Mouse (Mus musculus) right cerebral cortex, adult 18-20 months (tissue): ENCODE measurements around the gene Olfr38.

Experiments
- DNase-seq: peaks from one replicate; pipeline ENCODE4 v3.0.0; 2022; ENCODE audit warnings: mixed read lengths

The Olfr38 gene

DNA sequence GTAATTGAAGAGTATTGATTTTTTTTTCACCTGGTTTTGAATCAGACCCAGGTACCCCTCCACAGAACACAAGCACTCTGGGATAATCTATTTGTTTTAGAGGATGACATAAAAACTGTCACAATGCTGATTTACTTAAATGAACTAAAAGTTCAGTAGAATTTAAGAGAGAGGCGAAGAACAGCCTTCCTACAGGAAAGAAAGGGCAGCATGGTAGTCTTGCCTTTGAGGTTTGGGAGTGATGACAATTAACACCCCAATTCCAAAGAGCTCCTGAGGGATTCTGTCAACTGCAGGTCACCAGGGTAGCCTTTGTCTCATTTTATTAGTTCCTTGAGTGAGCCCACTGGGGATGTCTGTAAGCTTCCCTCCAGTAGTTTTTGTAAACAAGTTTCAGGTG, at the start of gene Olfr38:
Olfr38 (plus strand) TSS at position 301 of the 400 bp plus-strand sequence.
- no peak for DNase-seq

DNA sequence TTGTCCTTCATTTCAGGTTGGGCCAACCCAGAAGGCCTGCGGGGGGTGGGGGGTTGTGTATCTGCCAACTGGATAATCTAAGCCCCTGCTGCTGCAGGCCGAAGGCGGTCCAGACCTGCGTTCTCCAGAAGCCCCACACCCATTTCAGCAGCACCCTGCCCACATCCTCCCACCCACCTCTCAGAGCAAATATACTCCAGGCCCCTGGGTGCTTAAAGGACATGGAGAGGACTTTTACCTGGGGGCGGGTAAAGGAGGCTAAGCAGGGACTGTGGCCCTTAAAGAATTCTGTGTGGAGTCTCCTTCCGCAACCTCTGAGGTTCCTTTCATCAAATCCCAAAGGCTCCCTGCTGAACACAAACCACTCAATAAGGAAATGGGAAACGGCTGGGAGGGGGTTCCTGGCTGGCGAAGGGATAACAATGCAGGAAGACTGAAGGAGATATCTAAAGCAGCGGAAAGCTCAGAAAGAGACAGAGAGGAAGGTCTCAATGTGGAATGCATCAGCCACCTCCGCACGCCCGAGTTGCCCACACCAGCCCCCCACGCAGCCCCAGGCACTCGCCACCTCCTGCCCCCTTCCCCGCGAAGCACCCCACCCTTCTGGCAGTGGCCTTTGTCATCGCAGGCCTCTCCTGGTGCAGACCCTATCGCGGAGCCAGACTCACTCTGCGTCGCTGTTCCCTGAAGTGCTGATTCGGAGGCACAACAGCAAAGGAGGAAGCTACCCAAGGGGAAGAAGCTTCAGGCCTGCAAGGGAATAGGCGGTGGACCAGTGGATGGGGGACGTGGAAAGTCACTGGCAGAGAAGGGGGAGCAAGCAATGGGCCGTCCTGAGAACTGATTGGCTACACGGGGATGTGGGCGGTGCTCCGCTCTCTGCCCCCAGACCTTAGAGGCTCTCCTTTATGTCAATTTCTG, 46.7 kb upstream of the Olfr38 start, which contains the start of gene Tcaf1:
Tcaf1 (minus strand) TSS at position 798 of the 921 bp plus-strand sequence.
- DNase-seq = peak; percentile 94

DNA sequence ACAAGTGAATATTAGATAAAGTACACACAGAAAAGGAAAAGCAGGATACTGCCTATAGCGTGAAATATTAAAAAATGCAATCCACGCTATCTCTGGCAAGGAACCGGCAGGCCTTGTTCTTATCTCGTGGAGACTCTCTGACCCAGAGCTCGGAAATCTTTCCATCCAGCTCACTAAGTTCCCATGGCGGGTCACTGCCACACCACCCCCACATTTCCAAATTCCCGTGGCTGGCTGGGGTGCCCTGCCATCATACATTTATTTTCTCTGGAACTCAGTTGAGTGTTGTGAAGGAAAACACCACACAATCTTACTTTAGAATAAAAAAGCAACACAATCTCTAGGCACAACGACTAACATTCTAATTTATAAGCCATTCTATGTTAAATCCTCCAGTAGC, 41.5 kb upstream of the Olfr38 start:
- DNase-seq = no peak

DNA sequence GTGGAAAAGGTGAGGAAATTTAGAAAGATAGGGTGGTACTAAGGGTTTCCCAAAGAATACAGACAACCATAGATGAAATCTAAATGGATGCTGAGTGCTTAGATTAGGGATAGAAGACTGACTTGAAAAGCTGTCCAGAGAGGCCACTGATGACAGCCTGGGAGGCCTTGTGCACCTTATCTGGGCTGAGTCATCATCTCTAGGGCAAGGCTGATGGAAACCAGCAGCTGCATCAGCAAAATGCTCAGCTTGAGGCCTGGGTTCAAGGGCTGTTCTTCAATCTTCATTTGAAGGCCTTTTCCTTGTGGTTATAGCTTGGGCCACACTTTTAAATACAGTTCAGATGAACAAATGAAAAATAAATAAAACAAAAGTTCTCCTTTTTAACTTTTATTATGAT, 38.2 kb upstream of the Olfr38 start:
- DNase-seq = no peak

DNA sequence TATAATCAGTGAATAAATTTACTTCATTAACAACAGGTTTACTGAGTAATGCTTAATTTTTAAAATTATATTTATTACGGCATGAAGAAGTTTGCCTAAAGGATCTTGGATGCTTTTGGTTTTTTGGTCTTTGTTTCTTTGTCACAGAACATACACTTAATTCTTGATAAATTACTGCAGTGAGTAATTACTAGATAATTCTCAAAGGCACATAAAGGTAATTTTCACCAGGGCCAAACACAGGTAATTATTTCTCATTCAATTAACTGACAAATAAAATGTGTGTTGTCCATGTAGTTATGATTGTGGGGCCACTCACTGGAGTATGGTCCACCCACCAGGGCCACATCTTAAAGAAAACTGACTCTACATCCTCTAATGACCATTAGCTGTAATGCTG, 17.1 kb upstream of the Olfr38 start, which contains the start of gene Olfr453:
Olfr453 (plus strand) TSS at position 301 of the 400 bp plus-strand sequence.
- no peak for DNase-seq

DNA sequence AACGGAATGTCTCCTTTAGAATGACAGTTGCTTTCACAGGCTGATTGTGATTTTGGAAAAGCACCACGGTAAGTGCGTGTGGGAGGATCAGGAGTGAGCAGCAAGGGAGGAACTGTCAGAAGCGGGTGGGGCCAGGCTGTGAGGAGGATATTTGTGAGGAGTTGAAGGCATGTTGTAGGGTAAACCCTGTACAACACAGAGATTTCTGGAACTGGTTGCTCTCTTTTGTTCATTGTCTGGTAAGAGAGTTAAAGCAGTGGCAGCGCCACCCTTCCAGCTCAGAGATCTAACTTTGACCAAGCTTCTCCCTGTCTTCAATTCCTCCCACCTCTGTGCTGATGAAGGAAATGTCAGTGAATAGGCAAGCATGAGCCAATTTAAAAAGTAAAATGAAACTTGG, 13.9 kb upstream of the Olfr38 start:
- DNase-seq = peak; percentile 24

DNA sequence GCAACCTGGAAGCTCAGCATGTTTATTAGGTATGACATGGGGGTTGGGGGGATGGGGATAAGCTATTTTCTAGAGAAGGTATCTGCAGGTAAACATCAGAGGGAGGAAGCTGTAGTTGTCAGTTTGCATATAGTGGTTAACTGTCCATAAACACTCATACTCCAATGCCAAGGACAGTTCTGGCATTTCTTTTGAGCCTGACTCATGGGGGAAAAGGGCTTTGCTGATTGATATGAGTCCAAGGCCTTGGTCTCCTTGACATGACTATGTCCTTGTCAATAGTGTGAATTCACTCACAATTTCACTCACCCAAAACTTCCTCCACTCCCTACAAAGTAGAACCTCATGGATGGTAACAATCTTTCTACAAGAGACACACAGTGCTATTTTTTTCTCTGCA, 8.4 kb upstream of the Olfr38 start:
- DNase-seq = no peak

DNA sequence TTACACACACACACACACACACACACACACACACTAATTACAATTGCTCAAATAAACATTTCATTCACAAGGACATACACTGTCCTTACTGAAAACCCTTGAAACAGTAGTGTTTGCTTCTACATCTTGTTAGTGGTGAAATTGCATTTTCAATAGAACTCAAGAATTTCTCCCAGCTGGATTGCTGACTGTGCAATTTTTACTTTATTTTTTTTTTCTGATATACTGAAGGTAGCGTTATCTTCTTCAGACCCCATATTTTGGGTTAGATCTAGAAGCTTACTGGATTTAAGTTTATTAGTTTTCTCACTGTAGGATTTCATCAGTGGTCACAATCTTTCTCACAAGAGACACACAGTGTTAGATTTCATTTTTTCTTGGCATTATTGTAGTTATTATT, 20.9 kb downstream of the Olfr38 start:
- no peak for DNase-seq

DNA sequence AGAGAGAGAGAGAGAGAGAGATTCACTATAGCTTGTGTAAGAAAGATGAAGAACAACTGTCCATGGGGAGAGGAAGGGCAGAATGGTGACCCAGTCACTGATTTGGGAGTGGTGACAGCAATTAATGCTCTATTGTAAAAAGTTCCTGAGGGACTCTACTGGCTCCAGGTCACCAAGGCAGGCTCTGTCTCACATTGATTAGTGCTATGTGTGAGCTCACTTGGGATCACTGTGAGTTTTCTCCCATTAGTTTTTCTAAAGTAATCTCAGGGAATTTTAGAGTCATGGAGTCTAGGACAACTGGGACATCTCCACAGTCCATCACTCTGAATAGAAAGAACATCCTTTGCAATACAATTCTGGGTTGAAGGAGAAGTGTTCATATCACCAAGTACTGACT, 28.6 kb downstream of the Olfr38 start, which contains the start of gene Olfr452:
Olfr452 (plus strand) TSS at position 301 of the 400 bp plus-strand sequence.
- no peak for DNase-seq

DNA sequence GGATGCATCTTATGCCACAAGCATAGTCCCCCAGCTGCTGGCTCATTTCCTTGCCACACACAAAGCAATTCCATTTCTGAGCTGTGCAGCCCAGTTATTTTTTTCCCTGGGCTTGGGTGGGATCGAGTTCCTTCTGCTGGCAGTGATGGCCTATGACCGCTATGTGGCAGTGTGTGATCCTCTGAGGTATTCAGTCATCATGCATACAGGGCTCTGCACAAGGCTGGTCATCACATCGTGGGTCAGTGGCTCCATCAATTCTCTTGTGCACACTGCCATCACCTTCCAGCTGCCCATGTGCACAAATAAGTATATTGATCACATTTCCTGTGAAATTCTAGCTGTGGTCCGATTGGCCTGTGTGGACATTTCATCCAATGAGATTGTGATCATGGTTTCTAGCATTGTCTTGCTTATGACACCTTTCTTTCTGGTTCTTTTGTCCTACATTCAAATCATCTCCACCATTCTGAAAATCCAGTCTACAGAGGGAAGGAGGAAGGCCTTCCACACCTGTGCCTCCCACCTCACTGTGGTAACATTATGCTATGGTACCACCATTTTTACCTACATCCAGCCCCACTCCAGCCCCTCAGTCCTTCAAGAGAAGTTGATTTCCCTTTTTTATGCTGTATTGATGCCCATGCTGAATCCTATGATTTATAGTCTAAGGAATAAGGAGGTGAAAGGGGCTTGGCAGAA, 34.2 kb downstream of the Olfr38 start:
- no peak for DNase-seq

DNA sequence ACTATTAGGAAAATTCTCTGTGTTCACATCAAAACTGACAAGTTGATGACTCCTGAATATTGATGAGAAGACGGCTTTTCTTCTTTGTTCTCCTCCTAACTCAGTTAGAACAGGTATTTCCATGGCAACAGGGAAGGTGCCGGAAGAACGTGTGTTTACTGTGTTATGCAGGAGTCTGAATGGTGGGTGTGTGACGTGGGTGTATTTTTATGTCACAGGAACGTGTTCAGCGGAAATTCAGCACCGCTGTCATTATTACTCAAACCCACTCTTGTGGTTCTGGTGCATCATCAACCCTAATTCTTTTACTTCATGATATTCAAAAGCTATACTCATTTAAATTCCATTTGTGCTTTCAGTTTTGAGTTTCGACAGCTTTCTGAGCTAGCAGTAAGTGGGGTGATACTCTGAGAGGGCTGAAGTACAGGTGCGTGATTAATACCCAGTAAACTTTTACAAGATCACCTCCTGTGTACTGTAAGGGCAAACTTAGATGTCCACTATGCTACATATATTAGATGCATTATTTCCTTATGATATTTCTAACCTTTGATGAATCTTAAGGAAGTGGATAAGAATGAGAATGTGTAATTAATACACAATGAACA, 34.8 kb downstream of the Olfr38 start:
- peak; percentile 35 for DNase-seq

DNA sequence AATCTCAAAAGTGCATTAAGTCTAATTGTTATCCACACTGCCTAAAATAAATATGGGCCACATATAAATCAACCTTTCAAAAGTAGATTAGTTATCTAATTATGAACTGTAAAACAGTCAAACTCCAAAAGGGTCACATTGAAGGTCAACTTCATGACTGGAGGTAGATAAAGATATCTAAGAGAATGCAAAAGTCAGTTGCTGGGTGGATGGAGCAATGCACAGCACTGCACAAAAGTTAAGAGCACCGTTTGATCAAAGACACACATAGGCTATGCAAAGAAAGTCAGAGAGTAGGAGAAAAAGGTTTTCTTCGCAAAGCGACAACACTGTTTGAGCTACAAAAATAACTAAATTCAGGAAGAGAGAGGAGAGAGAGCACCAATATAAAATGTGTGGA, 38.8 kb downstream of the Olfr38 start:
- no peak for DNase-seq

DNA sequence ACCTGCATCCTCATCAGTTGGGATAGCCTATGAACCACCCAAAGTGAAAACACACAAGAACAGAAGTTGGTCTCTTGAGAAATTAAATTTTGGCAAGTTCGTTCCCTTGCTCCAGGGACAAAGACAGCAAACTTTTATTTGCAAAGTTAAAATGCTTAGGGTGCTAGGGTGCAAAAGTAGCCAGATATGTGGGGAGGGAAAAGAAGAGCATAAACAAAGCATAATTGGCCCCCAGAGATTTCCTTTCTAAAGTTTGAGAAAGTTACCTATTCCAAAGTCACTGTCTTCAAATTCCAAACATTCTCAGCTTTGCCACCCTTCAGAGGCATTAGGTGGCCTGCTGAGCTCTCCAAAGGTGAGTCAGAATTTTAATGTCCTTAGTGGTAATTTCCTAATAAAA, 55.4 kb downstream of the Olfr38 start, which contains the start of gene Olfr450:
Olfr450 (plus strand) TSS at position 301 of the 400 bp plus-strand sequence.
- no peak for DNase-seq
